Mouse (Mus musculus) monocyte, adult 2 months (primary cell): ENCODE results near the gene Bsn.
"Not testable (repeated sequence)": the region's sequence is repeated elsewhere in the genome, so short reads cannot be mapped to it uniquely, and the experiment has no call there.

ENCODE experiments used
- DNase-seq, 2 experiments: peaks; one replicate each; pipeline ENCODE4 v3.0.0; 2022; ENCODE audit warnings: low spot score in 2 of 2, low read depth in 1 of 2

The Bsn gene

DNA sequence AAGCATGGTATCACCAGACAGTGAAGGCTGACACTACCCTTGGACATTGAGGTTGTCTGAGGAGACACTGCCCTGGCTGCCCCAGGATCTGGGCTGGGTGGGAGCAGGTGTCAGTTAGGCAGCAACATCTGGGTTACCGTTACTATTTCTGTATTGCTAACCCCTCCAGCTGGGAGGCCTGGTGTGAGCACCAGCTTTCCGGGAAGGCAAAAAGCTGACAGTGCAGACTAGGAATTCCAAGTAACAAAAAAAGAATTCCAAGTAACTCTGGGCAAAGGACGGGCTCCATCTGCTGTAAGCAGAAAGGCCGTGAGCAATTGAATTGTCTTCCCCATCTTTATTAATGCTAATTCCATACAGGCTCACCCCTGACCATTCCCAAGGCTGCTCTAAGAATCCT is 8.4 kb upstream of the Bsn start:
- no peak for DNase-seq

DNA sequence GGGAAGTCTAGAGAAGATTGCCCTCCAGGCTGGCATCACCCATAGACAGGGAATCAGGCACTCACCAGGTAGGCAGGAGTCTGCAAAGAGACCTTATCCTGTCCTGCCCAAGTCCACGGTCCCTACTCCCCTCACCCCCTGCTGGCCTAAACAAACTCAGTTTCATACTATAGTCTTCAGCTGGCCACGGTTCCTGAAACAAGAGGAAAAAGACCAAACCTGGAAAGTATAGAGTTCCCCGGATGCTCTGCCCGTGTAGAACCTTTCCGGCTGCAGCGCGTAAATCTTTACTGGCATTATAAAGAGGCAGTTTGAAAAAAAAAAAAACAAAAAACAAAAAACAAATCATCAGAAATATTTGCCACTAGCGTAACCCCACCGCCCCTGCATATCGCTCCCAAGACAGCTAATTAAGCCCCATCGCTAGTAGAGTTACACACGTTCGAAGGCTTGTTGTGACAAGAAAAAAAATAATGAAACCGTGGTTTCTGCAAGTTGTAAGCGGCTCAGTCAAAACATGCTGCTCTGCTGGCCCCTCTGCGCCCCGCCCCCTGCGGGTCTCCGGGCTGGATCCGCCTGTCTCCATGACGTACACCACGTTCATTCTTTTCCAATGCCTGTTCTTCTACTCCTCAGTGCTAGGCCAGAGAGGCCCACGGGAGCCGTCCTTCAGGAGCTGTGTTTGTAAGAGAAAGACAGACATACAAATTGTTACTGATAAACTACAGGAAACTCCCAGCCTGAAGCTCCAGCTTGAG is 6.9 kb upstream of the Bsn start:
- no peak for DNase-seq

DNA sequence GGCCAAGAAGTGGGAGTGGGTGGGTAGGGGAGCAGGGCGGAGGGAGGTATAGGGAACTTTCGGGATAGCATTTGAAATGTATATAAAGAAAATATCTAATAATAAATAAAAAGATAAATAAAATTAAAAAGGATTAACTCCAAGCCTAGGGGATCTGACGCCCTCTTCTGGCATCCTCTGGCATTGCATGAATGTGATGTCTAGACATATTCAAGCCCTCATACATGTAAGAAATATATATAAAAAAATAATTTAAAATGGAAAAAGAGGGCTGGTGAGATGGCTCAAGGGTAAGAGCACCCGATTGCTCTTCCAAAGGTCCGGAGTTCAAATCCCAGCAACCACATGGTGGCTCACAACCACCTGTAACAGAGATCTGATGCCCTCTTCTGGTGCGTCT is 6.0 kb upstream of the Bsn start:
- DNase-seq: not testable (repeated sequence)

DNA sequence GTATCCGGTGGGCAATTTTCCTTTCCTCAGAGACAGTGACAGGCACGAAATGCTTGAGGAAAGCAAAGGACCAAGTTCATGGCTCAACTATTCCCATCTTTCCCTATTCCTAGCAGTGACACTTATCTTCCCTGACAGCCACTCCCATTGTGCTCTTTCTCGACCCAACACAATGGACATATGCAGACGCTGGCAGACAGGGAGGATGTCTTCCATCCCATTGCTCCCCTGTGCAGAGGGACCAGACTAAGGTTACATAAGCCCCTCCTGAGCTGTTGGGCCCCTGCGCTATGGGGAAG is 747 bp downstream of the Bsn start:
- no peak for DNase-seq

DNA sequence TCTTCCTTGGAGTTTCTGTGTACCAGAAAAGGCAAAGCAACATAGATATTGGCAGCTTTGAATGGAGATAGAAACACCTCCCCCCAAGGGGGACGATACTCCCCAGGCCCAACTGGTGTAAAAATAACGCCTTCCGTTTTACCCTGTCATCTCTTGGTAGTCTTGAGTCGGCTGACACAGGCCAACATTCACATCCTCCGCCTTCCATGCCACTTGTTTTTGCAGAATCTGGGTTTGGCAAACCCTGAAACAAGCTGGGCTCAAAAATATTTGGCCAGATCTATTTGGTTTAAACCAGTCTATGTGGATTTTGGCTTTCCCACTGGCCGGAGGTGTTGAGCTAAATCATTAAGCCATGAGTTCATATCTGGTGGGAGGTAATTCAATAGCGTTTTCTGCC is 1.2 kb downstream of the Bsn start:
- DNase-seq: no peak

DNA sequence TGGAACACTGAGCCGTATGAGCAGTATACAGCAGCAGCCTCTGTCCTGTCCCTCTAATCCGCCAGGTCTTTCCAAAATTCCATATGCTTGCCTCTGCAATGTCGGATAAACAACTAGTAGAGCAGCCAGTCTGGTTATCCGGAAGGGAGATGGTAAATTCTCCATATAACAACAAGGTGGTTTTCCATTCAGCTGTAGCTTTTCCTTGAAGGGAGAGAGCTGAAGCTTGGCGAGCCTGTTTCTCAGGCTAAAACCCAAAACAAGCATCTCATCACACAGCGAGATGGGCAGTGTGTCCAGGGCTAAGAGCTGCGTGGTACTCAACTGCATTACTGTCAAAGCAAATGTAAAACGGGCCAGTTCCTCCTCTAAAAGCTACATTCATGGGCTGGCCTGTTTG is 1.7 kb downstream of the Bsn start:
- no peak for DNase-seq

DNA sequence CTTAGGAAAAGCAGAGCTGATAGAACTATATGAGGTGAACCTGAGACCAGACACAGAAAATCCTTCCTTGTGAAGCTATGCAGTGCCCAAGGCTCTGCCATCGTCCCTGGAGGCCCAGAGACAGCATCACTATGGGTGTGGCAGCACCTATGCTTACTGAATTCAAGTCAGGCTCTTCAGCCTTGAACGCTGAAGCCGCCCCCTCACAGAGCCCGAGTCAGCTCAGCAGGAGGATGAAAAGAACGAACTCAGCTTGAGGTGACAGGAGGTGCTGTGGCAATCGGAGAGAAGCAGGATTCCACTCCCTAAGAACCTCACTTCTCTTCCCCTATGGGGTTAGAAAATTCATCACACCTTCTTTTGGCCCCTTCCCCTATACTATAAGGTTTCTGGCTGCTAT is 2.6 kb downstream of the Bsn start:
- no peak for DNase-seq

DNA sequence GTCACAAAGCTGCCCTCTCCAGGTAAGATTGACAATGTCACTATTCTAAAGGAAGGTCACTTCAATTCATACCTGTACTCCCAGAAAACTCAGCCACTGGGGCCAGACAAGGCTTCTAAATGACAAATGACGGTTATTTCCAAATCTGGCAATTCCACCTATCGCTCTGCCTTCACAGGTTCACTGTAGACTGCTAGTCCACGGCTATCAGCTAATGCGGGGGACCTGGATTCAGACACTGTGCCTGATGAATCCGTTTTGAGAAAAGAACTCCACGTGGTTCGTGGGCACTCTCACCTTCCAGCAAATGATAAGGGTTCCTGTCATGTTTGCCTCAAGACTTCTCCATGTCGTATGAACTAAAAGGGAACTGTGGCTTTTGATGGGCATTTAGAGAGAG is 4.4 kb downstream of the Bsn start:
- no peak for DNase-seq

DNA sequence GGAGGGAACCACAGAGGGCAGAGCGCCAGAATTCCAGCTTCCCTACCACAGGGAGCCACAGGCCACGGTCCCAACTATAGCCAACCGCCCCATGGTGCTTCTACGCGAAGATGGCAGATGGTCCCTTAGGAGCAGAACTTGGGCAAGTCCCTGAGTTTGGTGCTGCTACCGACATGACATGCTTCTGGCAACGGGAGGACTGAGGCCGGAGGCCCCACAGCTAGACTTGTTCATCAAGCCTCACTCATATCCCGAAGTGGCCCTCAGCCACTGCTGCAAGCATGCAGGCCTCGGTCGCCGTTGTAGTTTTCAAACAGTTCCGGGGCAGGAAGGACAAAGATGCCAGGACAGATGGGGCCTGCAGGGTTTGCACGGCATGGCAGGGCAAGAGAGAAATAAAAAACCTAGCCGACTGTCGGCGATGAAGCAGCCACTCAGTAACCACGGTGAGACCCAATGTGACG is 6.6 kb downstream of the Bsn start:
- no peak for DNase-seq

DNA sequence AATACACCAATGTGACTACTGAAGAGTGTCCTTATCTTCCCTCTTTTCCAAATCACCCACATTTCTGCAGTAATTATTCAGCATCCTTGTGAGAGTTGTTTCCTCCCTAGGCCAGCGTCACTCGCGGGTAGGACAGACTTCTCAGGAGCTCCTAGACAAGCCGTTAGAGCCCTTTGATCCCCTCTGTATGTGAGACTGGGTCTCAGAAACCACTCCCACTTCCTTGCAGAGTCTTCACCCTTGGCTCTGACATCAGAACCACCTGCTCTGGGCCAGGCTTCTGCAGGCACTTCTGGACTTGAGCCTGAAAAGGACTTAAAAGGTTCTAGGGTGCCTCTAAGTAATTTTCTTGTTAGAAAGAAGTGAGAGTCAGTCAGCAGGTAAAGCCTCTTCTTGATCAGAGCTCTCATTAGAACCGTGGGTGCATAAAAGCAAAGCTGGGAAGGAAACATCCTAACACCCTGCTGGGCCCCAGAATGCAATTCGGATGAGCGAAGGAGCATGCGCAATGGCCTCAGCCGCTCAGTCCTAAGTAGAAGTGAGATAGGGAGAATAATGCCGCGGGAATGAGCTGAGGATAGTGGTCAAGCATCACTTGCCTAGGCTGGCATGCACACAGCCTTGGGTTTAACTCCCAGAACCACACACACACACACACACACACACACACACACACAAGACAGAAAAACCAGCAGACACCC is 7.2 kb downstream of the Bsn start:
- DNase-seq: no peak

DNA sequence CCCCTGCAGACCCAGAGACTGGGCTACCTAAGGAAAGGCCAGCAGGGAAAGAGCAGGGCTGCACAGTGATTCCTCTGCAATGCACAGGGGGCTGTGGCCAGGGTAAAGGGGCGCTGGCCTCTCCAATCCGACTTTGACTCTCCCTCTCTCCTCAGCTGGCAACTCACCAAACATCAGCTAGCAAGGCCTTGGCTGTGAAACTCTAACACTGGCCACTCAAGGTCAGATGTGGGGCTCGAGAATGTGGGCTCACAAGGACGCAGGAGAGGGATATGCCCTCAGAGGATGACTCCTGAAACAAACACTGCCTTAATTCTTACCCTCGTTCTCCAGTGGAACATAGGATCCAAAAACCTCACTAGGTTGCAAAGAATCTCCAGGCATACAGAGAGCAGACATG is 11.8 kb downstream of the Bsn start:
- no peak for DNase-seq

DNA sequence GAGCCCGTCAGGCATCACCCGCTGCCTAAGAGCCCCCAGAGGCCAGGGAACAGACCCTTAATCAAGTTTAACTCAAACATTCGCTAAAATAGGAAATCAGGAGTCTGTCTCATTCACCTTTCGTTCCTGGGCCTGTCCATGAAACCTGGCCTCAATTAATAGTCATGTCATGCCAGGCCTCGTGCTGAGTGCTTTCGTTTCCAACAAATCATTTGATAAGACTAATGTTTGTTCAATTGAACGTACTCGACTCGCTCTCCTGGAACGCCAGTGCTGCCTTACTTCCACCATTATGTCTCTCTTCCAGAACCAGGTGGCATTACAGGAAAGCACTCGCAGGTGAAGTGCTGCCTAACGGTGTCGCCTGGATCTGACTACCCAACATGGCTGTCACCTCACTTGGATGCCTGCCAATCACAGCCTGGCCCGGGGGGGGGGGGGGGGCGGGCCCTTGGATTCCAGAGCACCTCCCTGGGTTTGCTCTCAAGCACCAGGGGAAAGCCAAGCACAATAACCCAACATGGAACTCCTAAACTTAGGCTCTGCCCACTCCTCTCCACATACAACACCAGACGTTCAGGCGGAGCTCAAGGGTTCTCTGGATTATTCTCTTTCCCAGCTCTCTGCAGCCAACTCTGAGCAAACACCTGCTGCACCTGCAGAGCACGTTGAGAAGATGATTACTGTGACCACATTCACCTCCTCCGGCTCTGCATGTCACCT is 14.9 kb downstream of the Bsn start:
- DNase-seq: no peak

DNA sequence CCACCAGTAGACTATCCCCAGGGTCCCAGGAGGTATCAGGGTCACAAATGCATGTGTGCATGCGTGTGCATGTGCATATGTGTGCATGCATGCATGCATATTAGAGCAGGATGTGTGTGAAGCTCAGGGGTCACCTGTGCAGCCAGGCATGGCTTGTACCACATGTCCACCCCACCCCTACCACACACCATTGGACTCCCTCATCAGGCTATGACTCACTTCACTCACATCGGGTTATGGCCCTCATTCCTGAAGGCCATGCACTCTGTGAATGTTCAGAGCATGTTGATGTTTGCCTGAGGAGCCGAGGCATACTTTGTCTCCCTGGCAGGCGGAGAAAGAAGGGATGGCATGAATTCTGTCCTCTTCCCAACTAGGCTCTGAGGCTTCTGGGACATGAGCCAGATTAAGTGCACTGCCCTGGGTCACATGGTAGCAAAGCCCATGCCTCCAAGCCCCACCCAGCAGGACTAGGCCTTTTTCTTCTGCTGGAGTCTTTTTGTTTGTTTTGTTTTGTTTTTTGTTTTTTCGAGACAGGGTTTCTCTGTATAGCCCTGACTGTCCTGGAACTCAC is 17.3 kb downstream of the Bsn start:
- no peak for DNase-seq

DNA sequence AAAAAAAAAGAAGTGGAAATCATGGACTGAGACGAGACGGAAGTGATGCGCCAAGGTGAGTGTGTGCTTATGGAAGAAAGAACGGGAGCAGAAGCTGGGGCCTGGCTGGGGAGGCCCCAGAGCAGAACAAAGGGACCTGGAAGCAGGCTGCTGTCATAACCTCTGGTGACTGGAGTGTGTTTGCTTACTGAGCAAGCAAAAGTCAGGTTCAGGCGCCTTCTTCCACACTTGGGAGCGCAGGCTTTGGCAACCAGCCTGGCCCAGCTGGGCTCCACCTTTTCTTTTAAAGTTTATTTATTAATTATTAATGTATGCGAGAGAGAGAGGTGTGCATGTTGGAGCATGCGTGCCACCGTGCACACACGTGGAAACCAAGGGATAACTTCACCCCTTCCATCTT is 20.4 kb downstream of the Bsn start:
- no peak for DNase-seq

DNA sequence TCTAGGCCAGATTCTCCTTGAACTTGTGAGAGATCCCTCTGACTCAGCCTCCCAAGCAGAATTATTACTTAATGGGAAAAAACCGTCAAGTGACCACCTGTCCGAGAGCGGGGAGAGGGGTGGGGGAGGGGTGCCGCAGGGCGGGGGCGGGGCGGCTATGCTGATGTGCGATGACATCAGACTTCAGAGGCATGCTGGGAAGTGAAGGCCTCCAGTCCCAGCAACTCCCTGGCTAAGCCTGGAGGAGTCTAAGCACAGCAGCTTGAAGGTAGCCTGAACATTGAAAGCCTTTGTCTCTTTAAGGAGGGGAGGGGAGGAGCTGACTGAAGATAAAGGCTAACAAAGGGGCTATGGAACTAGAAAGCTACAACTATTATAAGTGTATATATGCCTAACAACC is 25.0 kb downstream of the Bsn start:
- no peak for DNase-seq

DNA sequence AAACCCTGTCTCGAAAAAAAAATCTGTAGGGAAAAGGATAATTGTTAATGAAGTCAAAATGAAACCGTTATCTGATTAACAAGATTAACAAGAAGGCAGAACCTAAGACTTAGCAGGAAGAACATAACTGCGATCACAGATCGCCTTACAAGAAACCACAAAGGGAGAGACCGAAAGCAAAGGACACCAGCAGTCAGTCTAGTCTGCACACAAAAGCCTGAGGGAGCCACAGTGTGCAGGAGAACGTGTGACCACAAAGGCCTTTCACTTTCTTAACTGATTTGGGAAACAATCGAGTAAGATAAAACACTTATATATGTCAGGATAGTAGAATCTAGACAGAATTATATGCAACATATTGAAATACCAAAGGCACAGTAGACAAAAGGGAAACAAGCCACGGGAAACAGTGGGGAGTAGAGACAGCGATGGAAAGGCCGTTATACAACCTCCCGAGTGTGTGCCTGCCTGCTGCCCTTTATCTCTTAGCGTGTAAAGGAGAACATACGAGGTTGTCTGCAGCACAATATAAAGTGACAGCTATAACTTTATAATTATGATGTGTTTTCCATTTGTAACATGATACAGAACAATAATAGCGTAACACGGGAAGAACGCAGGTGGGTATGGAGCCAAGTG is 26.4 kb downstream of the Bsn start:
- DNase-seq: no peak

DNA sequence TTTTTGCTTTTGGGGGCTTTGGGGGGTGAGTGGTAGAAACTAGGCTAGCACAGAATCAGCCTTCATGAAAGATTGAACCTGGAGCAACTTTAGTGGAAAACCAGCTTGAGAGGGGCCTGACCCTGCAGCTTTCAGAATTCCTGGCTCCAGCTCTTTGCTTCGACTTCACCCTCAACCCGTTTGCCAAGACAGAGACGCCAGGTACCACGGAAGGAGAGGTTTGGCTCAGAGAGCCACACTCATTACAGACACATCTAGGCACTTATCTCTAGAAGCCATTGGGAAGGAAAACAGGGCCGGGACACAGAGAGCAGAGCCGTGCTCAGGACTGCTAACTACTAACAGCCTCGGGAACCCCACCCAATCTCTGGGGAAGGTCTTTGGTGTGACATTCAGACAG is 32.3 kb downstream of the Bsn start:
- DNase-seq: no peak

DNA sequence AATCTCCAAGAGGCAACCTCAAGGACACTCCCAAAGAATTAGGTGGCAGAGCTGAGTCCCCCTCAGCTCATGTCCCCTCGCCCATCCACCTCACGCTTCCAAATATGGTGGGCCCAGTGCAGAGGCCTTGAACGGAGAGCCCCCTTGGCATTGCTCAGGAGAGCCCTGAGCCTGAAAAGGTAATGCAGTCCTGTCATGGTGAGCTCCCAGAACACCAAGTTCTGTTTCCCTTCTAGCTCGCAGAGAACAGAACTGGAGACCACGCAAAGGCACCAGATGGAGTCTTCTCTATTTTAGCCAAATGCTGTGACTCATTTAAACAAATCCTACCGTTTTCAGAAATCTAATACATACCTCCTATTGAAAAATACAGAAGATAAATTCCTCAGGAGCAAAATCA is 32.7 kb downstream of the Bsn start:
- no peak for DNase-seq

DNA sequence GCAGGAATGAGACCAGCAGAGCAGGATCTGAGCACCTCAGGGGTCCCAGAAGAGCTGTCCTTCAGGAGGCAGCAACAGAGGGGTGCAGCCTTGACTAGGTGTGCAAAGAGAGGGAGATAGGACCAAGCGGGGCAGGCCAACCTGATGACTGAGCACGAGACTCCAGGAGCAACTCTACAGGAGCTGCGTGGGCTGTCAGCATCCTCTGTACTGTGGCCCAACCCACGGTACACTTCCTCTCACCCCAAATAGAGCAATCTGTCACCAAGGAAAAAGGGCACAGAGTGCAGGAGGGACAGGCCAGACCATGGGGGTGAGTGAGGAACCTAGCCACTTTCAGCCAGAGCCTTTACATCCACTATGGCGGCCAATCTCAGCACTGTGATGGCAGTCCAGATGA is 33.4 kb downstream of the Bsn start:
- no peak for DNase-seq

DNA sequence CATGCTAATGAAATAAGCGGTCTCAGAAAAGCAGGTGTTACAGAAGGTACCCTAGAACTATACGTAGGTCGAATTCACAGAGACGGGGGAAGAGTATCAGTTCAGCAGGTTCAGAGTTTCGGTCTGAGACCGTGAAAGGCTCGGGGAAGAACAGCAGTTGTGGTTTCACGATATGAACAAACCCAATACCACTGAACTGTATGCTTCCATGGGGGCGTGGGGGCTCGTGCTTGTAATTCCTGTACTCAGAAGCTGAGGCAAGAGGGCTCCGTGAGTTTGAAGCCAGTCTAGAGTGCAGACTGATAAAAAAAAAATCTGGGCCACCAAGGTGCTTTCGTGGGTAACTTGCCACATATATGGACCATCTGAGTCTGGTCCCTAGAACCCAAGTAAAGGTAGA is 35.4 kb downstream of the Bsn start:
- DNase-seq: no peak

DNA sequence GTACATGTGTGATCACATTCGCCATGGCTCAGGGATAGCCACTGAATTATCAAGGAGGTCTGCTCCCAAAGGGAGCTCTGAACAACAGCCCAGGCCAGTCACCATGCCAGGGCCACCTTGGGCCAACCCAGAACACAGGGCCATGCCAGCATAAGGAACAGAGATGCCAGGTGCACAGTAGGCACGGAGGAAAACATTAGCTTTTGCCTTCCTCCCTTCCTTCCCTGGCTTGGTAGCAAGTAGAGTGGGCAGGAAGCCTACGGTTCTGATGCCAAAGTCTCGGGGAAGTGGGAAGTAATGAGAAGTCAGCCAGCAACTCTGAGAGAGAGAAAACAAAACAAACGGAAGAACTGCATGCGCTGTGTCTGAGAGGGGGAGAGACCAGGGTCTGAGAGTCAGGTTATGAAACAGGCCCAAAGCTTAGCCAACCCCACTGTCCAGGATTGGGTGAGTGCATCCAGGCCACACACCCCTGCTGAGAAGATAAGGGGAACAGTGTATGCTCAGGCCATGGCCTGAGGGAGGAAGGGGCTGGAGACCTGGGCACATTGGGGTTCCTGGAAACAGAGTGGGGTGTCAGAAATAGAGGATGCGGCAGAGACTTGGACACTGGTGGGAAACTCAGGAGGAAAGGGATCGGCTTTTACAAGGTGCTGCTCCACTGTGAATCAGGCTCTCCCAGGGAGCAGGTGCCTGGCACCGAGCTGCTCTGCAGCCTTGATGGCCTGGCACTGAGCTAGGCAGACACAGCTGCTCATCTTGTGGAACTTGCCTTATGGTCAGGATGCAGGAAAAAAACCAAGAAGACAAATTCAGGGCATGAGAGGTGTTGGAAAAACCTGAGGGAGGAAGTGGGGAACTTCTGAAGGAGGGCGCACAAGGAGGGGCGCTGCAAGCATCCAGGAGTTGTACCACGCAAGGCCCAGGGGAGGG is 36.4 kb downstream of the Bsn start:
- no peak for DNase-seq
